Mouse (Mus musculus): ENCODE measurements around the gene Shroom3. TPM values are rescaled to one million over a fixed set of nuclear protein-coding genes. Genes with fewer than 3 reads are reported as not detected.
"Not testable (repeated sequence)": the region's sequence is repeated elsewhere in the genome, so short reads cannot be mapped to it uniquely, and the experiment has no call there.

Shroom3 gene
- total RNA-seq, 4 experiments from 2014 or later, result 3.1 to 5.6 (median 4.1) TPM

DNA sequence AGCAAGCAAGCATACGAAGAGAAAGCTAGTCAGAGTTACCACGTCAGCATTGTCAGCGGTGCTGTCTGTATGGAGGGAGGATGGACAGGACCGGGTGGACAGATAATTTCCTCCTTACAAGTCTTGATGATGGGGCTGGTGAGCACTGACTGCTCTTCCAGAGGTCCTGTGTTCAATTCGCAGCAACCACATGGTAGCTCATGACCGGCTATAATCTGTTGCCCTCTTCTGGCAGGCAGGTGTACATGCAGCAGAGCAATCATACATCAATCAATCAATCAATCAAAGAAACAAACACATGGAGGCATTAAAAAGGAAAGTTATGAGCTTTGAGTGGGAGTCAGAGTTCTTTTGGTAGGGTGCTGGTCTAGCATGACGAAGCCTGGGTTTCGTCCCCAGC is 238.5 kb downstream of the Shroom3 start:
- no peak for DNase-seq (ENCODE audit: low spot score in 2 of 2)

DNA sequence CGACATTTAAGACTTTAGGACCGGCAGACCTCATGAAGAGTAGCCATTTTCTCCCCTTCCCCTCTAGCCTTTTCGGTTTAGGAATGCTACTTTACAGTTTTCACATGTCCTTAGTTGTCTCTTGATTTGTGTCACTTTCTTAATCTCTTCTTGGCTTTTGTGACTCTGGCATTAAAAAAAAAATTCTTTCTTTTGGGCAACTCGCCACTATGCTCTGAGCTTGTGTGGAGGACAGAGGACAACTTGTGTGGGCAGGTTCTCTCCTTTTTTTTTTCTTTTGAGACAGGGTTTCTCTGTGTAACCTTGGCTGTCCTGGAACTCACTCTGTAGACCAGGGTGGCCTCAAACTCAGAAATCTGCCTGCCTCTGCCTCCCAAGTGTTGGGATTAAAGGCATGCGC is 239.7 kb downstream of the Shroom3 start:
- DNase-seq (ENCODE audit: low spot score in 2 of 2), result not testable (repeated sequence)

- no peak for DNase-seq (ENCODE audit: low spot score in 2 of 2)
Observed at GRCm38 (mm10) chr5:92924851-92925477, 241.7 kb downstream of the Shroom3 start.

GRCm38 (mm10) chr5:92927667-92928066 is 244.4 kb downstream of the Shroom3 start:
- no peak for DNase-seq (ENCODE audit: low spot score in 2 of 2)

GRCm38 (mm10) chr5:92930557-92930956 is 247.3 kb downstream of the Shroom3 start:
- no peak for DNase-seq (ENCODE audit: low spot score in 2 of 2)

GRCm38 (mm10) chr5:92931298-92931697 is 248.1 kb downstream of the Shroom3 start:
- no peak for DNase-seq (ENCODE audit: low spot score in 2 of 2)

- no peak for DNase-seq (ENCODE audit: low spot score in 2 of 2)
Observed at GRCm38 (mm10) chr5:92933010-92933409, 249.8 kb downstream of the Shroom3 start.

- DNase-seq (ENCODE audit: low spot score in 2 of 2), result no peak
Observed at GRCm38 (mm10) chr5:92933599-92934217, 250.5 kb downstream of the Shroom3 start.

DNA sequence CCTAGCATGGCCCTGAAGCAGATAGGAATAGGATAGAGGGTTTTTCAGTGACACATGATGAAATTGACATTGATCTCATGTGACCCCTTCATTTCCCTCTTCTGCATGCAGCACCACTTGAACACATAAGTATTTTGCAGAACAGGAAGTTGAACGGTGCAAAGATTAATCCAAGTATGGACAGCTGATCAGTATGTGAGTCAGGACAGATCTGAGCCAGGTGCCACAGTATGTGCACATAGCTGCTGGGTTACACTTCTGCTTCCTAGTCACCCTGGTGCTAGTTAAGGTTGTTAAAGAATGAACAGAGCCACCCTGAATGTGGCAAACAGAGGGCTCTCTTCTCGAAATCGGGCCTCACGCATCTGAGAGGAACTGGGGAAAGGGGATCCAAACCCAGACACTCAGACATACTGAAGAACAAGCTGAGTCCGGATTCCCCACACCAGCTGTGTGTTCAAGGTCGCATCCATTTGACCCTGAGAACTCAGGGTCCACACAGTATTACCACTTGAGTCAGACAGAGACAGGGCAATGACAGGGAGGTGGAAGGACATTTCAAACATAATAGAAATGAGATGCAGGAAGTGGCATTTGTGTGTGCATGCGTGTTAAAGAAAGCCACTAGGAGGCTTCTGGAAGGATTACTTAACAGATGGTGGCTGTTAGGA is 251.2 kb downstream of the Shroom3 start:
- DNase-seq (ENCODE audit: low spot score in 2 of 2), result no peak

- no peak for DNase-seq (ENCODE audit: low spot score in 2 of 2)
Observed at GRCm38 (mm10) chr5:92935883-92936282, 252.6 kb downstream of the Shroom3 start.

DNA sequence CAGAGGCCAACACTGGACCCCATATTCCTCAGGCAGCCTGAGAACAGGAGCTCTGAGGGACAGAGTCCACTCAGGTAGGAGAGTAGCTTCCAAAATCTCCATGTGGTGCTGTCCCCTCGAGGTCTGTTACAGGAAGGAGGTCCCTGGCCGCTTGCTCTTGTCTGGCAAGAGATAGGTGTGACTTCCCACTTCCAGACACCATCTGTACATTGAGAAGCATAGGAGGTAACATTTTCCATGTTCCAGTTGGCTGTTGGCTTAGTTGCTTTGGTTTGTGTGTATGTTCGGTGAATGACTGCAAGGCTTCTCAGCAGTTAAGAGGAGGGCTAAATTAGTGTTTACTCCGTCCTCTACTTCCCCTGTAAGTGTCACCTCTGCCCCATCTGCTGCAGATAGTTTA is 254.5 kb downstream of the Shroom3 start:
- DNase-seq (ENCODE audit: low spot score in 2 of 2), result no peak

DNA sequence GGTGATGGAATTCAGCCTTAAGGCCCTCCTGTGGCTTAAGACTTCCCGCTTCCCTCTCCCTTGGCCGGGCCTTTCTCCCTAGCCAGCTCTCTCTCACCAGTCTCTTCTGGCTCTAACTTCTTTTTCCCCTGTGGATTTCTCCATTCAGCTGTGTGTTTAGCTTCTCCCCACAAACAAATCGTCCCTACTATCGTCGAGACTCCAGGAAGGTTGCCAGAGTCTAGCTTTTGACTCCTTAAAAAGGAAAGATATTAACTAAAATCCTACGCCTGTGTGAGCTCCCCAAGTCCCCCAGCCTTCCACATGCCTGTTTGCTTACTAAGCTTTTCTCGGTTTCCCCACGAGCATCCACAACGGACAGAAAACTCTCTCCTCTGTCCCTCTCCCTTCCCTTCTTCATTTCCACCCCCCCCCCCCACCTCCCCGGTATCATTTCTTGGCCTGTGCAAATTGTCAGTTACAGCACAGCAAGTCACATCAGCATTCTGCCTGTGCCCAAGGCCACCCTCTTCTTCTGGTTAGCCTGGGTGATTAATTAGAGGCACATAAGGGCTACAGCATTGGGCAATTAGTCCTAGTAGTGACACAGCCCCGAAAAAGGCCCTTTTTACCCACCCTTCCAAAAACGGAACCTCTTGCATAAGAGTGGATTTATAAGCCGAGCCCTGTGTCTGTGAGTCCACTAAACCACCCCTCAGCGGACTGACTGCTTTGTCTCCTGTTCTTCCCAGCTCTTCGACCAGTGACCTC is 256.2 kb downstream of the Shroom3 start:
- DNase-seq (ENCODE audit: low spot score in 2 of 2), result no peak

- no peak for DNase-seq (ENCODE audit: low spot score in 2 of 2)
Observed at GRCm38 (mm10) chr5:92942166-92942565, 258.9 kb downstream of the Shroom3 start.

DNA sequence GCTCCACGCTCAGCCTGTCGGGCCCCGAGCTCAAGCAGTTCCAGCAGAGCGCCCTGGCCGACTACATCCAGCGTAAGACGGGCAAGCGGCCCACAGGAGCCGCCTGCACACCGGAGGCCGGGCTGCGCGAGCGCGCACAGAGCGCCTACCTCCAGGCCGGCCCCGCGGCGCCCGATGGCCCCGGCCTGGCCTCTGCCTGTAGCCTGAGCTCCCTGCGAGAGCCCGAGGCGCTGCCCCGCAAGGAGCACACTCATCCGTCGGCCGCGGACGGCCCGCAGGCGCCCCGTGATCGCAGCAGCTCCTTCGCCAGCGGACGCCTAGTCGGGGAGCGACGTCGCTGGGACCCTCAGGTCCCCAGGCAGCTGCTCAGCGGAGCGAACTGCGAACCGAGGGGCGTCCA is 259.3 kb downstream of the Shroom3 start:
- DNase-seq (ENCODE audit: low spot score in 2 of 2), result no peak

- DNase-seq (ENCODE audit: low spot score in 2 of 2), result no peak
Observed at GRCm38 (mm10) chr5:92944867-92945266, 261.6 kb downstream of the Shroom3 start.

DNA sequence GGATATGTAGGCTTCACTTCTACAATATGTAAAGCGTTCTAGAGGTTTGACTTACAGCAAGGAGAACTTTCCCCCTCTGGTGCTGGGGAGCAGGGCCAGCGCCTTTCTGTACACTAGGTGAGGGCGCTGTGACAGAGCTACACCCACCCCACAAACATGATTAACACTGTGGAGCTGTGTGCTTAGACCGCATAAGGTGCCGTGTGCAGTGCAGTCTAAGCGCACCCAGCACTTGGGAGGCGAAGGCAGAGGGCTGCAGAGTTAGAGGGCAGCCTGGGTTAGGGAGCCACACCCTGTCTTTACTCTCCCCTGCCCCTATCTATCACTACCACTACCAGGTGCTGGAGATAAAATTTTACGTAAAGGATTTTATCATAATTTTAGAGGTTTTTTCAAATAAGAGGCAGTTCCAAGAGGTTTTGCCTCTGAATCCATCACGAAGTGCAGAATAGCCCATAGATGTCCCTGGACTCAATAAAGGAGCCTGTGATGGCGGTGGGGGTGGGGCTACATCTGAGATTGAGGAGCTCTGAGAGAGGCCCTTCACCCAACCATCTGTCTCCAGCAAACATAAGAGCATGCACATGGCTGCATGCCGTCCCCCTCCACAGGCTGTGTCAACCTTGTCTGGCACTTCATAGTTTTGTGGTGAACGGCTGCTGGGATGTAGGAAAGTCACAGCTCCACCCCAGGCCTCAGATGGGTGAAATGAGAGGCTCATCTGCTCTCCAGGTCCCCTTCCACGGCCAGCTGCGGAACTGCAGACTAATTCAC is 265.9 kb downstream of the Shroom3 start:
- DNase-seq (ENCODE audit: low spot score in 2 of 2), result no peak

DNA sequence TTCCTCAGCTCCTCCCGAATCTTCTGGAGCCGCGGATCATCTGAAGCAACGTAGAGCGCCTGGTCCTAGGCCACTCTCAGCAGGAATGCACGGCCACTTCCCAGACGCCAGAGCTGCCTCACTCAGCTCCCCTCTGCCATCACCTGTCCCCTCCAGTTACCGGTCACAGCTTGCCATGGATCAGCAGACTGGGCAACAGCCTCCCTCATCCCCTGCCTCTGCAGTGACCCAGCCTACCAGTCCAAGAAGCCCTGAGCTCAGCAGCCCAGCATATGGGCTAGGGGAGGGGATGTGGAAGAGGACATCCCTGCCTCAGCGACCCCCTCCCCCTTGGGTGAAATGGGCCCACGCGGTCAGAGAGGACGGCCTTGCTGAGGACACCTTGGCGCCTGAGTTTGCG is 267.3 kb downstream of the Shroom3 start:
- DNase-seq (ENCODE audit: low spot score in 2 of 2), result no peak

DNA sequence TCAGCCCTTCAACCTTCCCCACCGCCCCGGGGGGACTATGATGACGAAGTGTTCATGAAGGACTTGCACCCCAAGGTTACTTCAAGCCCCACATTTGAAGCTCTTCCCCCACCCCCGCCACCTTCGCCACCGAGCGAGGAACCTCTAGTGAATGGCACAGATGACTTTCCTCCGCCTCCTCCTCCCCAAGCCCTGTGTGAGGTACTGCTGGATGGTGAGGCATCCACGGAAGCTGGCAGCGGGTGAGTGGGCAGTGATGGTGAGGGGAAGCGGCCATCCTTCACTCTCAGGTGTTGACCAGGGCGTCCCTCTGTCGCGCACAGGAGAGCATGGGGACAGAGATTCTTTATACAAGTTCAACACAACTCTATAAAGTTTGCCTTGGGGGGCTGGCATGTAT is 267.8 kb downstream of the Shroom3 start:
- DNase-seq (ENCODE audit: low spot score in 2 of 2), result no peak

DNA sequence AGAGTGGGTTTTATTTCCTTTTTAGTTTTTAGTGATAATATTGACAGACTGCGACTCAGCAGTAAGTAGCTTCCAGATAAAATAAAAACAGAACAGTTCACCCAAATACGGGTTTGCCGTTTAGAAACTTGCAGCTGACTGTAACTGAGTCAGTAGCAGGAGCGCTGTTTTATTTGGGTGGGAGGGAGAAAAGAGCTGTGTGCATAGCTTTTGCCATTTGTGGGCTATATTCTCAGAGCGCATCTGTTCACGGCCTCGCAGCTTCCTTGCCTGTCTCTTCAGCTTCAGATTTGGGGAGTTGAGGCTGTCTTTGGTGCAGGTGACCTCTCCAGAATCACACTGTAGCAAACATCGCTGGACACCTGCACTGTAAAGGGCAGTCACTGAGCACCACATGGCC is 270.6 kb downstream of the Shroom3 start:
- DNase-seq (ENCODE audit: low spot score in 2 of 2), result no peak

DNA sequence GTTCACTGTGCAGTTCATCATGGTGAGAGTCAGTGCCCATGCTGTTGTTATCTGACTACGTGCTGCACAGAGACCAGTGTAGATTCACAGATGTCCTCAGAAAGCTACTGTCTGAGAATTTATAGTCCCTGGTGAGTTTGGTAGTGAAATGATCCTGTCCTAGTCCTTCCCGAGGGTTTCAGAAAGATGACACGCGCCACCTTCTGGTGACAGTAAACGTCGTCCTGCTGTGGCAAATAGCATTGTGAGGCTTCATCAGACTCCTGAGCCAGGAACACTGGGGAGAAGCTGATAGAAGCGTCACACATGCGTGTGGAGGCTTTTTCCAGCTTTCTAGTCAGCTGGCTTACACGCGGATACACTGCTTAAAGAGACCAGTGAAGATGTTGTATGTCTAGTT is 271.1 kb downstream of the Shroom3 start:
- DNase-seq (ENCODE audit: low spot score in 2 of 2), result peak; percentile 75 to 89

- no peak for DNase-seq (ENCODE audit: low spot score in 2 of 2)
Observed at GRCm38 (mm10) chr5:92954827-92955475, 271.7 kb downstream of the Shroom3 start.

Data from layer of hippocampus, adult 8-10 months (tissue).